Mouse (Mus musculus): ENCODE data around the gene Scoc. TPM values are rescaled to one million over a fixed set of nuclear protein-coding genes. Genes with fewer than 3 reads are reported as not detected.
"Not testable (repeated sequence)": the region's sequence is repeated elsewhere in the genome, so short reads cannot be mapped to it uniquely, and the experiment has no call there.

Gene Scoc
- polyA plus RNA-seq, 1 experiment from 2014 or later, result 90.6 TPM

- 0 out of 2 replicates have a peak, but pooled peaks have one; percentile 2 for TF ChIP-seq CTCF (IDR thresholded peaks at IDR 0.05; ENCODE audit: low read depth)
- H3K9me3 ChIP-seq (ENCODE audit: control insufficient read depth), result no peaks in the 10 kb centered on the region
- WGBS, result 1% methylated on average over 62 of the region's 64 CpGs
- H3K27me3 ChIP-seq (replicated peaks; ENCODE audit: control insufficient read depth, insufficient read depth, low read length), result no peaks in the 10 kb centered on the region
- H3K4me3 ChIP-seq (ENCODE audit: low read depth, low read length), result peak overlapping the region; percentile 66
- peak overlapping the region; percentile 80 for H3K4me2 ChIP-seq (replicated peaks; ENCODE audit: low read depth)
- ATAC-seq, result peak; percentile 99
- peak overlapping the region; percentile 73 for H3K27ac ChIP-seq (ENCODE audit: low read depth, low read length)
- H3K9ac ChIP-seq (ENCODE audit: low read depth, low read length), result peak overlapping the region; percentile 72
- H3K36me3 ChIP-seq (ENCODE audit: control insufficient read depth, insufficient read depth), result no peaks in the 10 kb centered on the region
- no peaks in the 10 kb centered on the region for H3K4me1 ChIP-seq (replicated peaks; ENCODE audit: control insufficient read depth, insufficient read depth, low read length)
Measured at GRCm38 (mm10) chr8:83442243-83443051, 15.7 kb downstream of the Scoc start.

- WGBS, result 1% methylated on average over 29 of the region's 29 CpGs
- H3K27ac ChIP-seq (ENCODE audit: low read depth, low read length), result peak overlapping the region; percentile 73
- H3K4me1 ChIP-seq (replicated peaks; ENCODE audit: control insufficient read depth, insufficient read depth, low read length), result 0 out of 2 replicates have a peak, but pooled peaks cover under 1% of the 10 kb centered on the region
- ATAC-seq, result no peak
- peak overlapping the region; percentile 66 for H3K4me3 ChIP-seq (ENCODE audit: low read depth, low read length)
- peak overlapping the region; percentile 72 for H3K9ac ChIP-seq (ENCODE audit: low read depth, low read length)
- peak overlapping the region; percentile 80 for H3K4me2 ChIP-seq (replicated peaks; ENCODE audit: low read depth)
- no peak for TF ChIP-seq CTCF (IDR thresholded peaks at IDR 0.05; ENCODE audit: low read depth)
- no peaks in the 10 kb centered on the region for H3K36me3 ChIP-seq (ENCODE audit: control insufficient read depth, insufficient read depth)
- no peaks in the 10 kb centered on the region for H3K27me3 ChIP-seq (replicated peaks; ENCODE audit: control insufficient read depth, insufficient read depth, low read length)
- no peaks in the 10 kb centered on the region for H3K9me3 ChIP-seq (ENCODE audit: control insufficient read depth)
Measured at GRCm38 (mm10) chr8:83441656-83442242, 16.4 kb downstream of the Scoc start.

GRCm38 (mm10) chr8:83437077-83437476 is 21.1 kb downstream of the Scoc start:
- peaks cover 3% of the 10 kb centered on the region for H3K36me3 ChIP-seq (ENCODE audit: control insufficient read depth, insufficient read depth)
- WGBS, result 86% methylated on average over 1 of the region's 1 CpGs
- no peaks in the 10 kb centered on the region for H3K9me3 ChIP-seq (ENCODE audit: control insufficient read depth)
- H3K27me3 ChIP-seq (replicated peaks; ENCODE audit: control insufficient read depth, insufficient read depth, low read length), result no peaks in the 10 kb centered on the region
- 0 out of 2 replicates have a peak, but pooled peaks cover 2% of the 10 kb centered on the region for H3K4me1 ChIP-seq (replicated peaks; ENCODE audit: control insufficient read depth, insufficient read depth, low read length)
- ATAC-seq, result no peak
- H3K4me2 ChIP-seq (replicated peaks; ENCODE audit: low read depth), result no peak overlapping the region
- H3K4me3 ChIP-seq (ENCODE audit: low read depth, low read length), result no peak overlapping the region
- no peak for TF ChIP-seq CTCF (IDR thresholded peaks at IDR 0.05; ENCODE audit: low read depth)
- H3K27ac ChIP-seq (ENCODE audit: low read depth, low read length), result no peak overlapping the region
- no peak overlapping the region for H3K9ac ChIP-seq (ENCODE audit: low read depth, low read length)

- Histone ChIP-seq H3K4me3 (ENCODE audit: low read depth, low read length) (no peak overlapping the region), H3K27ac (ENCODE audit: low read depth, low read length) (no peak overlapping the region), H3K4me1 (replicated peaks; ENCODE audit: control insufficient read depth, insufficient read depth, low read length) (no peaks in the 10 kb centered on the region), H3K9ac (ENCODE audit: low read depth, low read length) (no peak overlapping the region), H3K4me2 (replicated peaks; ENCODE audit: low read depth) (no peak overlapping the region), H3K36me3 (ENCODE audit: control insufficient read depth, insufficient read depth) (peaks cover 2% of the 10 kb centered on the region), H3K9me3 (ENCODE audit: control insufficient read depth) (no peaks in the 10 kb centered on the region), H3K27me3 (replicated peaks; ENCODE audit: control insufficient read depth, insufficient read depth, low read length) (no peaks in the 10 kb centered on the region)
- no peak for ATAC-seq
- no peak for TF ChIP-seq CTCF (IDR thresholded peaks at IDR 0.05; ENCODE audit: low read depth)
- 63% methylated on average over 4 of the region's 4 CpGs for WGBS
Measured at GRCm38 (mm10) chr8:83429071-83429524, 29.1 kb downstream of the Scoc start.

- H3K36me3 ChIP-seq (ENCODE audit: control insufficient read depth, insufficient read depth); H3K4me1 ChIP-seq (replicated peaks; ENCODE audit: control insufficient read depth, insufficient read depth, low read length); H3K27ac ChIP-seq (ENCODE audit: low read depth, low read length); H3K9ac ChIP-seq (ENCODE audit: low read depth, low read length); ATAC-seq; H3K4me3 ChIP-seq (ENCODE audit: low read depth, low read length); H3K4me2 ChIP-seq (replicated peaks; ENCODE audit: low read depth); H3K27me3 ChIP-seq (replicated peaks; ENCODE audit: control insufficient read depth, insufficient read depth, low read length); H3K9me3 ChIP-seq (ENCODE audit: control insufficient read depth): not testable (repeated sequence)
- 84% methylated on average over 3 of the region's 3 CpGs for WGBS
Measured at GRCm38 (mm10) chr8:83428621-83429020, 29.6 kb downstream of the Scoc start.

GRCm38 (mm10) chr8:83426949-83427348 is 31.2 kb downstream of the Scoc start:
- 46% methylated on average over 7 of the region's 7 CpGs for WGBS
- ATAC-seq, result no peak
- Histone ChIP-seq H3K9ac (ENCODE audit: low read depth, low read length) (no peak overlapping the region), H3K4me2 (replicated peaks; ENCODE audit: low read depth) (no peak overlapping the region), H3K36me3 (ENCODE audit: control insufficient read depth, insufficient read depth) (no peaks in the 10 kb centered on the region), H3K27ac (ENCODE audit: low read depth, low read length) (no peak overlapping the region), H3K4me1 (replicated peaks; ENCODE audit: control insufficient read depth, insufficient read depth, low read length) (no peaks in the 10 kb centered on the region), H3K9me3 (ENCODE audit: control insufficient read depth) (no peaks in the 10 kb centered on the region), H3K27me3 (replicated peaks; ENCODE audit: control insufficient read depth, insufficient read depth, low read length) (no peaks in the 10 kb centered on the region), H3K4me3 (ENCODE audit: low read depth, low read length) (no peak overlapping the region)
- no peak for TF ChIP-seq CTCF (IDR thresholded peaks at IDR 0.05; ENCODE audit: low read depth)
